Mouse (Mus musculus): ENCODE results near the gene Msgn1.

- TF ChIP-seq CTCF (IDR thresholded peaks at IDR 0.05; ENCODE audit: low read depth) (no peak), EP300 (IDR thresholded peaks at IDR 0.05; ENCODE audit: low read depth) (no peak)
Observed at GRCm38 (mm10) chr12:11226123-11226522, 17.4 kb upstream of the Msgn1 start.
